Mouse (Mus musculus) left cerebral cortex, postnatal 25 days (tissue): ENCODE measurements around the gene Lix1. TPM values are rescaled to one million over a fixed set of nuclear protein-coding genes. Genes with fewer than 3 reads are reported as not detected.
A peak's percentile ranks its signal among the peaks of the same experiment; 100 is the strongest.

Experiments used
- DNase-seq, 2 experiments: peaks; one replicate each; pipeline ENCODE4 v3.0.0; 2022; ENCODE audit warnings: low spot score in 2 of 2, mixed read lengths in 1 of 2
- intact Hi-C: fragments of 180-260 bp; cut with DNase I; formaldehyde crosslinking; loops from one replicate; pipeline ENCODE4 v1.15.1; 2025
- total RNA-seq, 2 experiments: library from RNA; stranded (reverse); gene quantifications; 2 replicates each; pipeline ENCODE4 v1.2.3; 2021

Gene Lix1
- total RNA-seq, 2 experiments from 2014 or later, result 63.5 to 74.9 TPM

- intact Hi-C loops, result loop anchor here (5.0 kb wide), 1 partner anchor 88 kb away; no protein-coding TSS in a partner anchor
- DNase-seq, result no peak
Observed at GRCm38 (mm10) chr17:17408720-17409478, 6.4 kb downstream of the Lix1 start.

- peak in 1 of 2 experiments; percentile 45 for DNase-seq
- intact Hi-C loops, result loop anchor here (5.0 kb wide), 1 partner anchor 88 kb away; no protein-coding TSS in a partner anchor
Observed at GRCm38 (mm10) chr17:17409601-17410000, 7.1 kb downstream of the Lix1 start.

- intact Hi-C loops, result no loop called here
- no peak for DNase-seq
Observed at GRCm38 (mm10) chr17:17411443-17411842, 9.0 kb downstream of the Lix1 start.

GRCm38 (mm10) chr17:17412176-17412575 is 9.7 kb downstream of the Lix1 start:
- DNase-seq, result no peak

GRCm38 (mm10) chr17:17414206-17414605 is 11.7 kb downstream of the Lix1 start:
- no peak for DNase-seq
- intact Hi-C loops, result no loop called here

More at GRCm38 (mm10) chr17:17412176-17412575, 9.7 kb downstream of the Lix1 start:
- intact Hi-C loops, result no loop called here

GRCm38 (mm10) chr17:17424609-17425307 is 22.3 kb downstream of the Lix1 start:
- intact Hi-C loops, result no loop called here
- no peak for DNase-seq

GRCm38 (mm10) chr17:17425308-17425813 is 22.9 kb downstream of the Lix1 start:
- no peak for DNase-seq
- intact Hi-C loops, result no loop called here

GRCm38 (mm10) chr17:17425906-17426305 is 23.4 kb downstream of the Lix1 start:
- intact Hi-C loops, result no loop called here
- no peak for DNase-seq

- intact Hi-C loops, result no loop called here
- peak in 1 of 2 experiments; percentile 73 for DNase-seq
Observed at GRCm38 (mm10) chr17:17428888-17429287, 26.4 kb downstream of the Lix1 start.

- intact Hi-C loops, result no loop called here
Observed at GRCm38 (mm10) chr17:17433679-17434078, 31.2 kb downstream of the Lix1 start.

GRCm38 (mm10) chr17:17438576-17439191 is 36.2 kb downstream of the Lix1 start:
- intact Hi-C loops, result no loop called here
- DNase-seq, result no peak

More at GRCm38 (mm10) chr17:17433679-17434078, 31.2 kb downstream of the Lix1 start:
- no peak for DNase-seq

- DNase-seq, result no peak
- intact Hi-C loops, result no loop called here
Observed at GRCm38 (mm10) chr17:17441876-17442498, 39.5 kb downstream of the Lix1 start.

- intact Hi-C loops, result no loop called here
- no peak for DNase-seq
Observed at GRCm38 (mm10) chr17:17444297-17444886, 41.9 kb downstream of the Lix1 start.

- intact Hi-C loops, result no loop called here
- no peak for DNase-seq
Observed at GRCm38 (mm10) chr17:17446683-17447082, 44.2 kb downstream of the Lix1 start.

GRCm38 (mm10) chr17:17447821-17448220 is 45.3 kb downstream of the Lix1 start:
- intact Hi-C loops, result no loop called here

GRCm38 (mm10) chr17:17448737-17449440 is 46.4 kb downstream of the Lix1 start:
- intact Hi-C loops, result no loop called here
- DNase-seq, result peak in 1 of 2 experiments; percentile 36

More at GRCm38 (mm10) chr17:17447821-17448220, 45.3 kb downstream of the Lix1 start:
- no peak for DNase-seq

- intact Hi-C loops, result no loop called here
- peak in 1 of 2 experiments; percentile 29 for DNase-seq
Observed at GRCm38 (mm10) chr17:17449441-17449770, 46.9 kb downstream of the Lix1 start.

GRCm38 (mm10) chr17:17451102-17451501 is 48.6 kb downstream of the Lix1 start:
- DNase-seq, result no peak
- intact Hi-C loops, result no loop called here

GRCm38 (mm10) chr17:17452617-17453016 is 50.1 kb downstream of the Lix1 start:
- DNase-seq, result no peak
- intact Hi-C loops, result no loop called here
